Mouse (Mus musculus) adrenal gland (tissue): ENCODE data around the gene Fbln2.

Experiments used
- intact Hi-C: fragments of 180-260 bp; cut with DNase I; formaldehyde crosslinking; loops from one replicate; pipeline ENCODE4 v1.15.1; 2025

Gene Fbln2

DNA sequence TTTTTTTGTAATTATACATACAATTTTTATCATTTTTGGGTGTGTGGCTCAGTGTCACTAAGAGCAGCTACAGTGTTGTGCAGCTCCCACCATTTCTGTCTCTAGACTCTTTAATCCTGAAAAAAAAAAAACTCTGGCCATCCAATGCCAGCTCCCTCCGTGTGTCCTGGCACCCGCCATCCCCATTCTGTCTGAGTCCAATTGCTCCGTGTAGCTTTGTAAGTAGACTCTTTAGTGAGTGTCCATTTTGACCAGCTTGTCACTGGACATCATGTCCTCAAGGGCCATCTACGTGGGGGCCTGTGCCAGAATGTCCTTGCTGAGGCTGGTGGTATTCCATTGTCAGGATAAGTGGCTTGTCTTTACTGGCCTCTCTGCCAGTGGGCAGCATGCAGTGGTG is 13.1 kb downstream of the Fbln2 start:
- intact Hi-C loops = no loop called here

- intact Hi-C loops = no loop called here
Observed at GRCm38 (mm10) chr6:91226058-91226457, 13.8 kb downstream of the Fbln2 start.

DNA sequence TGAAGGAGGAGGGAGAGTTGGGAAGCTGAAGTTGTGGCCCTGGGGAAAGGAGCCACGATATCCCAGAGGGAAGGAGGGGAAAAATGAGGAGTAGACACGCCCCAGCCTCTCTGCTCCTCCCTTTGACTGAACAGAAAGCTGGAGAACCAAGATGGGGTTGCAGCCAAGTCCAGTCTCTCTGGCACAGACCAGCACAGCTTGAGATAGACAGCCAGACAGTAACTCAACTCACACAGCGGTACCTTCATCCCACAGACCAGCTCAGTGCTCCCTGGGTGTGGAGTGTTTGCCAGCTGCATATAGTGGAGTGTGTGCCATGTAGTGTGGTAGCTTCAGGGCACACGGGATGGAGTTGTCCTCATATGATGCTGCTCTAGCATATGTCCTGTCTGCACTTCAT is 16.7 kb downstream of the Fbln2 start:
- intact Hi-C loops = no loop called here

DNA sequence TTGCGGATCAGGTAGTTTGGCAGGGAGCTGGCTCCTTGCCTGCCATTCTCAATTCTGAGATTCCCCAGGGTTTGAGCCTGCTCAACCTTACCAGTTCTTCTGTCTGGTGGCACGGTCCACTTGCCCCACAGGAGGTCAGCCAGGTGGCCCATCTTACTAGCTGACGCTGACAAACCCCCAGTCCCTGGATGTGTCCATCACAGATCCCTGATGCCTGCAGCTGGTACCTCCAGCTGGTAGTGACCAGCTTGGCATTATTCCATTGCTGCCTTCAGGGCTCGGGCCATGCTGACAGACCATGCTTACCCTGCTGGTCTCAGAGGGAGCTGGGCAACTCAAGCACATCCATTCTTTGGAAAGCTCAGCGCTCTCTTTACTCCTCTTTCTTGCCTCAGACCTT is 18.7 kb downstream of the Fbln2 start:
- intact Hi-C loops = no loop called here

- intact Hi-C loops = no loop called here
Observed at GRCm38 (mm10) chr6:91231523-91231922, 19.3 kb downstream of the Fbln2 start.

DNA sequence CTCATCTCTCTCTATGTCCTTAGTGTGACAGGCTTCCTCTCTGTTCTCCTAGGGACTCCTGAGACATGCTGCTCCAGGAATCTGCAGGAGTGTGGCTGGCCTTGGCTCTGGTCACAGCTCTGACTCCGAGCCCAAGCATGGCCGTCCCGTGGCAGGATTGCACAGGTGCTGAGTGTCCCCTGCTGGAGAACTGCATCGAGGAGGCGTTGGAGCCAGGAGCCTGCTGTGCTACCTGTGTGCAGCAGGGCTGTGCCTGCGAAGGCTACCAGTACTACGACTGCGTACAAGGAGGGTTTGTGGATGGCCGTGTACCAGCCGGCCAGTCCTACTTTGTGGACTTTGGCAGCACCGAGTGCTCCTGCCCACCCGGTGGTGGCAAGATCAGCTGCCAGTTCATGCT is 20.8 kb downstream of the Fbln2 start:
- intact Hi-C loops = no loop called here

- intact Hi-C loops = no loop called here
Observed at GRCm38 (mm10) chr6:91233424-91234015, 21.3 kb downstream of the Fbln2 start.

DNA sequence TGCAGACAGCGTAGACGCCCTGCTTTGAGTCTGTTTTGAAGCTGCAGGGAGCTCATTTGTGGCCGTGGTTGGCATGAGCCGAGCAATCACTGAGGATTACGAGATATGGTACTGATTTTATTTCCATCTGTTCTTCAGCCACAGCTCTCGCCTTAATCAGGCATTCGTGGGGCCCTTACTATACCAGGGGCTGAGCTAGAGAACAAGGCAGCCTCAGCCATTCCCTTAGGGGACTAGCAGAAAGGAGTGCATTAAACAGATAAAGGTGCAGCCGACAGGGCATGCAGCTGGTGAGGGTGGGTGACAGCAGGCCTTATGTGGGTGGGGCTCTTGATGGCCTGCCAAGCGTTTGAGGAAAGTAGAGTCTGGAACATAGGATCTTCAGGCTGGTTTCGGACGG is 23.8 kb downstream of the Fbln2 start:
- intact Hi-C loops = no loop called here

DNA sequence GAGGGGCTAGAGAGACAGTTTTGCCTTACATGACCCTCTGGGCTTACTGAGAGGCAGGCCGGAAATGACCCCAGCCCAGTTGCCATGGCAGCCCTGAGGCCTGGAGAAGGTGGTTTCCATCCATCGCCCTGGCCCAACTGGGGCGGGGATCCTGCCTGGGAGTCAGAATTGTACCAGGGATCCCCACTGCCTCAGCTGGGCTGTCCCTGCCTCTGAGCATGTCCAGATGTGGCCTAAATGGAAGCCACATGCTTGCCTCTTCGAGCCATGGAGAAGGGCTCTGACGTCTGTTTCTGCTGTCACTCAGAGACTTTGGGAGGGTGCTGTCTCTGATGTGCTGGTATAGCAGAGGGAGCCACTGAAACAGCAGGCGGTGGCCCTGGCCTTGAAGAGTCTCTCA is 24.2 kb downstream of the Fbln2 start:
- intact Hi-C loops = no loop called here

DNA sequence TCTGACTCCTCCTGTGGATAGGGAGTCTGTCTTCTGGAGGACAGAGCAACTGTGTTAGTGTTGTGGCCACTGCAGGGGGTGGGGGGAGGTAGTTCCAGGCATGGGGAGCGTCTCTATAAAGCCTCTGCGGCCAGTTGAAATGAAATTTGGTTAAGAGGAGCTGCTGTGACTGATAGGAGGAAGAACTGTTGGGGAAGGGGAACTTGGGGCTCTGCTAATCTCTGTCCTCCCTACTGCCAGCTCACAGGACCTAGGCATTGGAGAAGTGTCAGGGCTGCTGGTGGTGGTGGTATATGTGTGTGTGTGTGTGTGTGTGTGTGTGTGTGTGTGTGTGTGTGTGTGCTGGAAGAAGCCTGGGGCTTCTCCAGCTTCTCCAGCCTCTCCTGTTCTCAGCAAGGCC is 25.0 kb downstream of the Fbln2 start:
- intact Hi-C loops = no loop called here

- intact Hi-C loops = no loop called here
Observed at GRCm38 (mm10) chr6:91240537-91240936, 28.3 kb downstream of the Fbln2 start.

GRCm38 (mm10) chr6:91240964-91241363 is 28.7 kb downstream of the Fbln2 start:
- intact Hi-C loops = no loop called here

DNA sequence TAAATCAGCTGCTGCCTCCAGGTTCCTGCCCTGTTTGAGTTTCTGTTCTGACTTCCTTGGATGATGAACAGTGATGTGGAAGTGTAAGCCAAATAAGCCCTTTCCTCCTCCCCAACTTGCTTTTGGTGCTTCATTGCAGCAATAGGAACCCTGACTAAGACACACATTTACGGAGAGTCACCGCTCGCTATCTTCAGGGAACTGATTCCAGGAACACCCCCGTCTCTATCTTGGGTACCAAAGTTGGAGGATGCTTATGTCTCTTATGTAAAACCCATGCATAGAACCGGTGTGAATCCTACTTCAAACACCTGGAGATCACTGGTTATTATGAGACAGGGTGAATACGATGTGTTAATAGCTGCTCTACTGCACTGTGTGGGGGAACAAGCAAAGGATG is 31.1 kb downstream of the Fbln2 start:
- intact Hi-C loops = no loop called here

DNA sequence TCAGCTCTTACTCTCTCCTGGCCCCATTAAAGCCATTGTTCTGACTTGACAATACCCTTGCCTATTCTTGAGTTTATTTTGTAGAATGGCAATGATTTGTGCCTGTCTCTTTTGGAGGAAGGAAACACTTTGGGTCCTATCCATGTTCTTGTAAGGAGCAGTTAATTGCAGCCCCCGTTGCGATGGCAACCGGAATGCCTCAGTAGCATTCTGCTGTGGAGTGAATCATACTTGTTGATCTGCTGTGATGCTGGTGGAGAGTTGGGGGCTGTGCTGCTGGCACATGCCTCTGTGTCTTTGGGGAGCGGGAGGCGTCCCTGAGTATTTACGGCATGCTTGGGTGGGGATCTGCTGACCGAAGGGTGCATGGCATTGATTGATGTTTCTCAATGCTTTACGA is 32.1 kb downstream of the Fbln2 start:
- intact Hi-C loops = no loop called here

DNA sequence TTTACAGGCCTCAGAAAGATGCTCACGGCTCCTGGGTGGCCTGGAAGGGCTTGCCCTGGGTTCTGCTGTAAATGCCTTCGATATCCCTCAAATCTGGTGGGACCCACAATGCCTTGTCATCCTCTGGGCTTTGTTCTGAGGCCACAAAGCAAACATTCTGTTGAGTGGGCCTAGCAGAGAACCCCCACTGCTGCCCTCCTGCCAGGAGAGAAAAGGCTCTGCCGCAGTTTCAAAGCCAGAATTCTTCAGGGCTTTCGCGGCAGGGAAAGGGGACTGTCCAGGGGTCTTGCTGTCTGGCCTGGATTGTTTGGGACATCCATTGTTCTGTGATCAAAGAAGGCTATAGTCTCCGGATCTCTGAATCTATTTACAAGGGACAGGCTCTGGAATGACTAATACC is 33.1 kb downstream of the Fbln2 start:
- intact Hi-C loops = no loop called here

DNA sequence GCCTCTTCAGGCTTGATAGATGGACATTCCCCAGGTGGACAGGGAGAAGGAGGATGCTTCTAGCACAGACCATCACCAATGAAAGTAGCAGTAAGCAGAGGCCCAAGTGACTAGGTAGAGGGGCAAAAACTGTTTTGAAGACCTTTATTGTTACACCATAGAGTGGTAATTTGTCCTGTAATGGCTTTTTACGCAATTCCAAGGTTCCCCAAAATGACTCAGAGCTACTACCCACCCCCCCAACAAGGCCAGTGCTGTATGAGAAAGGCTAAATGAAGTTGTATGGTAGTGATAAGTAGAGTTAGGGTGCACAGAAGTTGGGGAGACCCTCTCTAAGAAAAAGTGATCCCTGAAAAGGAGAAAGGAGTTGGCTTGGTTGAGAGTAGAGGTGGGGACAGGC is 35.1 kb downstream of the Fbln2 start:
- intact Hi-C loops = no loop called here

DNA sequence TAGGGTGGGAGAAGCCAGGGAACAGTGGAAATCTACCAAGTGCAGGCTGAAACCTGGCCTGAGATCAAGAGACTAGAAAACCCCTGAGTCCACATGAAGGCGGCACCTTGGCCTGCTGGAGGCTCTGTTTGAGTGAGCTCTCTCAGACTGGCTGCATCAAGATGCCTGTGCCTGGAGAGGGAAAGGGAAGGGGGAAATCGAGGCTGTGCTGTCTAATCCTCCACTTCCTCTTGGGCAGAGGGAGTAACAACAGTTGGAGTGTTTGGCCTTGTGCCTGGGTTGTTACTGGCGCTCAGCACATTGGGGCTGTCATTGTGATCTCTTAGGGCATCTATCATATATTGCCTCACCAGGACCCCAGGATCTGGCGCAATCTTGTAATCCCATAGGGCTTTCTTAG is 36.4 kb downstream of the Fbln2 start:
- intact Hi-C loops = no loop called here

- intact Hi-C loops = no loop called here
Observed at GRCm38 (mm10) chr6:91249797-91250196, 37.5 kb downstream of the Fbln2 start.

GRCm38 (mm10) chr6:91259440-91260120 is 47.3 kb downstream of the Fbln2 start:
- intact Hi-C loops = no loop called here

GRCm38 (mm10) chr6:91260347-91260986 is 48.2 kb downstream of the Fbln2 start:
- intact Hi-C loops = no loop called here

DNA sequence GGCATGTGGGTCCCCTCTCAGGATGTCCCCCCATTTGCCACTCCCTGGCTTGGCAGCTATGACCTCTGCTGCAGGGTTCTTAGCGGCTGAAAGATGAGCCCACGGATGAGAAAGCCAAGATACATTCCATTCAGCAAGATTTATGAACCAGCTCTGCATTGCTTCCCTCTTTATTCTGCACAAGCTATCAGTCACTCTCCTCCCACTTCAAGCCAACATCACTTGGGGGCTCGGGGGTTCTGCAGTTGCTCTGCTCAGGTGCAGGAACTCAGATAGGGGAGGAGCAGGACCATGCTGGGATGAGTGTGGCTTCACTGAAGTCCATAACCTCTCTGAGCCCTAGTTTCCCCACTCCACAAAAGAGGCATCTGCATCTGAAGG is 48.7 kb downstream of the Fbln2 start:
- intact Hi-C loops = no loop called here

GRCm38 (mm10) chr6:91265616-91266015 is 53.4 kb downstream of the Fbln2 start:
- intact Hi-C loops = no loop called here

GRCm38 (mm10) chr6:91266647-91267046 is 54.4 kb downstream of the Fbln2 start:
- intact Hi-C loops = no loop called here
